ENCODE assay signal across 8 mouse cellular contexts in the genomic region with DNA sequence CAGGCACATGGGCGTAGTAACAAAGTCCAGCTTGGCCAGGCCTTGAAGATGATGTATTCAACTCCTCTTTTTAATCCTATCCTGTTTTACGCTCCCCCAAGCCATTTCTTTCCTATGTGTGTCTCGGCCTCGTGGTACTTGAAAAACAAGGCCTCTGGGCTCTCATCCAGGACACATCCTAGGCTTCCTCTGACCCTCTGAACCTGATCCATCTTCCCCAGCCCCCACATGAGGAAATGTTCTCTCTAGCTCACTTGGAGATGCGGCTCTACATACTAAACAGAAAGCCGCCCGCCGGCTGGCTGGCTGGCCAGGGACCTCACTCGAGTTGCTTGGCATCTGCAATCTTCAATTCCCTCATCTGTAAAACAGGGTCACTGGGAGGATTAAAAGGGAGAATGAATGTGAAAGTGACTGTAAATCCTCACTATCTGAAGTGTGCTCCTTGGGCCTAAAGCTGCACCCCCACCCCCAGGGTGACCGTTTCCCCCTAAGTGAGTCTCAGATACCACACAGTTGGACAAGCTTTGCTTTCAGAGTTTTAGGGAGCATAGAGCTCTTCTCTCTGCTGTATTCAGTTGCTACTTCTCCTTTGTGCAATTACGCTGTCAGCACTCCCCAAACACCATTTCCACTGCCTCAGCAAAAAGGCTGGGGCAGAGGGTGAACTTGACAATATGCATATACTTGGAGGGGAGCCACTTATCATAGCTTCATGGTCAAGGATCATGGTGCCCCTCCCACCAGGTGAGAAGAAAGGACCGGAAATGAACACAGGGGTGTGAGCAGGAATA.
DNase-seq lines count a peak whose midpoint lies in the region; ATAC-seq and TF ChIP-seq lines count a peak whose summit lies in the region.

No protein-coding gene starts in this region.

- no peak overlapping the region for H3K9ac ChIP-seq in kidney, postnatal 0 days (ENCODE audit: low read depth, low read length)
- H3K9ac ChIP-seq in neural tube, embryonic 12.5 days: no peak overlapping the region
- no peak overlapping the region for H3K9ac ChIP-seq in forebrain, embryonic 16.5 days (replicated peaks; ENCODE audit: low read depth, low read length)

- WGBS in kidney, postnatal 0 days: 46% methylated on average over 12 of the region's 12 CpGs
- 59% methylated on average over 12 of the region's 12 CpGs for WGBS in neural tube, embryonic 12.5 days
- 42% methylated on average over 12 of the region's 12 CpGs for WGBS in forebrain, embryonic 16.5 days

- H3K27ac ChIP-seq in kidney, postnatal 0 days: 0 out of 2 replicates have a peak overlapping the region, but pooled peaks have one; percentile 25
- H3K27ac ChIP-seq in neural tube, embryonic 12.5 days: no peak overlapping the region
- H3K27ac ChIP-seq in forebrain, embryonic 16.5 days (ENCODE audit: low read length): no peak overlapping the region; the same call in 1 of the 2 replicates

- no peak overlapping the region for H3K4me3 ChIP-seq in kidney, postnatal 0 days (replicated peaks; ENCODE audit: low read depth, low read length)
- no peak overlapping the region for H3K4me3 ChIP-seq in neural tube, embryonic 12.5 days
- no peak overlapping the region for H3K4me3 ChIP-seq in forebrain, embryonic 16.5 days (replicated peaks; ENCODE audit: low read length)

- no peak for TF ChIP-seq CTCF in kidney, postnatal 0 days (IDR thresholded peaks at IDR 0.05; ENCODE audit: low read depth)

- H3K4me1 ChIP-seq in kidney, postnatal 0 days (replicated peaks; ENCODE audit: insufficient read depth, low read length): no peaks in the 10 kb centered on the region; the same call in 1 of the 2 replicates
- H3K4me1 ChIP-seq in neural tube, embryonic 12.5 days: no peaks in the 10 kb centered on the region; the same call in none of the 2 replicates
- peaks cover 12% of the 10 kb centered on the region for H3K4me1 ChIP-seq in forebrain, embryonic 16.5 days (replicated peaks; ENCODE audit: control insufficient read depth, insufficient read depth, low read length)

- intact Hi-C loops in heart, postnatal 25 days (cut with DNase I): loop anchor here (10.0 kb wide), 1 partner anchor 227 kb away; no protein-coding TSS in a partner anchor

- H3K4me2 ChIP-seq in kidney, postnatal 0 days (ENCODE audit: low read length): no peak overlapping the region
- H3K4me2 ChIP-seq in neural tube, embryonic 12.5 days (replicated peaks): no peak overlapping the region
- H3K4me2 ChIP-seq in forebrain, embryonic 16.5 days (ENCODE audit: low read length): no peak overlapping the region

- H3K36me3 ChIP-seq in kidney, postnatal 0 days (ENCODE audit: insufficient read depth, low read length): no peaks in the 10 kb centered on the region
- no peaks in the 10 kb centered on the region for H3K36me3 ChIP-seq in neural tube, embryonic 12.5 days
- H3K36me3 ChIP-seq in forebrain, embryonic 16.5 days (ENCODE audit: control insufficient read depth, insufficient read depth): no peaks in the 10 kb centered on the region

- H3K9me3 ChIP-seq in kidney, postnatal 0 days (replicated peaks; ENCODE audit: low read length): no peaks in the 10 kb centered on the region
- H3K9me3 ChIP-seq in neural tube, embryonic 12.5 days: no peaks in the 10 kb centered on the region
- H3K9me3 ChIP-seq in forebrain, embryonic 16.5 days (ENCODE audit: control insufficient read depth, low read length): no peaks in the 10 kb centered on the region

- ATAC-seq in kidney, postnatal 0 days (replicated peaks; ENCODE audit: low FRiP score, low read depth): no peak
- peak; percentile 53; the same call in 1 of the 2 replicates for ATAC-seq in neural tube, embryonic 12.5 days (ENCODE audit: low FRiP score, low read depth)
- no peak for ATAC-seq in forebrain, embryonic 16.5 days

- no peaks in the 10 kb centered on the region for H3K27me3 ChIP-seq in kidney, postnatal 0 days (ENCODE audit: insufficient read depth, low read length)
- H3K27me3 ChIP-seq in neural tube, embryonic 12.5 days (replicated peaks): no peaks in the 10 kb centered on the region; the same call in 1 of the 2 replicates
- no peaks in the 10 kb centered on the region for H3K27me3 ChIP-seq in forebrain, embryonic 16.5 days (replicated peaks; ENCODE audit: control insufficient read depth, insufficient read depth, low read length)

- peak; percentile 36 to 55 for DNase-seq in heart, adult 18-20 months
- DNase-seq in heart, postnatal 25 days (ENCODE audit: low spot score): no peak
- peak; percentile 30 for DNase-seq in Muller cell, postnatal 12 days (ENCODE audit: inconsistent ontology term)
- DNase-seq in heart, adult 8-10 months (ENCODE audit: low spot score): peak; percentile 28
- peak; percentile 76 for DNase-seq in kidney, postnatal 0 days (ENCODE audit: low spot score)
- no peak for DNase-seq in adipocyte (ENCODE audit: low spot score)

Comparison
In these comparisons a context has a peak if more than half of its experiments do, and no peak if none do; other contexts are left out.
1. DNase-seq: peak in heart, adult 18-20 months (2 of 2), Muller cell, postnatal 12 days (single experiment), heart, adult 8-10 months (single experiment) and kidney, postnatal 0 days (single experiment); none in heart, postnatal 25 days (single experiment) and adipocyte (single experiment).